In genomic region chr11:95184561-95184960, GRCm38 (mm10) we compare ENCODE assay signal across 27 mouse cellular contexts. TPM values are rescaled to one million over a fixed set of nuclear protein-coding genes. Genes with fewer than 3 reads are reported as not detected.
A peak's percentile ranks its signal among the peaks of the same experiment; 100 is the strongest.
DNase-seq lines count a peak whose midpoint lies in the region; ATAC-seq and TF ChIP-seq lines count a peak whose summit lies in the region.
"Had no signal": no experiment of that assay in that cellular context is flagged by ENCODE, and none has a peak within 500 bp of the region (broad histone marks: within the 10 kb centered on the region; RNA-seq: fewer than 3 reads in every experiment).

No protein-coding gene starts in this region.

- no peak for DNase-seq in hindbrain, postnatal 0 days (ENCODE audit: low spot score)
- peak; percentile 57 for DNase-seq in thymus, postnatal 25 days
- no peak for DNase-seq in urinary bladder, postnatal 14 days (ENCODE audit: low spot score)
- no peak for DNase-seq in adrenal gland, adult 2 months
- DNase-seq: adrenal gland, postnatal 25 days; cerebellum, adult 11 months; cerebellum, postnatal 14 days; heart, postnatal 4 days; kidney, postnatal 36 days; layer of hippocampus, adult 9-11 months; lung, adult 18-20 months; lung, postnatal 36 days; right cerebral cortex, adult 18-20 months had no signal

- H3K27me3 ChIP-seq in hindbrain, embryonic 16.5 days (replicated peaks; ENCODE audit: control insufficient read depth, insufficient read depth, low read length) = no peaks in the 10 kb centered on the region
- 0 out of 2 replicates have a peak, but pooled peaks cover 13% of the 10 kb centered on the region for H3K27me3 ChIP-seq in hindbrain, embryonic 13.5 days
- H3K27me3 ChIP-seq in hindbrain, postnatal 0 days (ENCODE audit: insufficient read depth, low read length) = no peaks in the 10 kb centered on the region
- 0 out of 2 replicates have a peak, but pooled peaks cover 4% of the 10 kb centered on the region for H3K27me3 ChIP-seq in limb, embryonic 13.5 days

- H3K4me3 ChIP-seq in hindbrain, embryonic 16.5 days (ENCODE audit: low read length) = no peak overlapping the region
- no peak overlapping the region for H3K4me3 ChIP-seq in hindbrain, embryonic 13.5 days
- H3K4me3 ChIP-seq in hindbrain, postnatal 0 days (ENCODE audit: low read length) = no peak overlapping the region
- no peak overlapping the region for H3K4me3 ChIP-seq in limb, embryonic 13.5 days
- H3K4me3 ChIP-seq: heart, embryonic 13.5 days; intestine, embryonic 15.5 days; left cerebral cortex, adult 2 months; neural tube, embryonic 13.5 days had no signal

- H3K4me1 ChIP-seq in hindbrain, embryonic 16.5 days (ENCODE audit: control insufficient read depth, insufficient read depth, low read depth, low read length) = no peaks in the 10 kb centered on the region
- peaks cover 34% of the 10 kb centered on the region for H3K4me1 ChIP-seq in hindbrain, embryonic 13.5 days (replicated peaks)
- H3K4me1 ChIP-seq in hindbrain, postnatal 0 days (ENCODE audit: insufficient read depth, low read length) = no peaks in the 10 kb centered on the region
- H3K4me1 ChIP-seq in limb, embryonic 13.5 days = peaks cover 56% of the 10 kb centered on the region

- no peak overlapping the region for H3K9ac ChIP-seq in hindbrain, embryonic 16.5 days (ENCODE audit: low read depth, low read length)
- H3K9ac ChIP-seq in hindbrain, embryonic 13.5 days = no peak overlapping the region
- H3K9ac ChIP-seq in hindbrain, postnatal 0 days (replicated peaks; ENCODE audit: low read length) = no peak overlapping the region
- no peak overlapping the region for H3K9ac ChIP-seq in limb, embryonic 13.5 days
- H3K9ac ChIP-seq: heart, embryonic 13.5 days; intestine, embryonic 15.5 days; neural tube, embryonic 13.5 days had no signal

- no peak overlapping the region for H3K4me2 ChIP-seq in hindbrain, embryonic 16.5 days (ENCODE audit: low read length)
- H3K4me2 ChIP-seq in hindbrain, embryonic 13.5 days = no peak overlapping the region
- H3K4me2 ChIP-seq in hindbrain, postnatal 0 days (ENCODE audit: low read depth, low read length) = no peak overlapping the region
- H3K4me2 ChIP-seq in limb, embryonic 13.5 days (replicated peaks) = no peak overlapping the region
- H3K4me2 ChIP-seq: heart, embryonic 13.5 days; intestine, embryonic 15.5 days; neural tube, embryonic 13.5 days had no signal

- ATAC-seq in hindbrain, embryonic 16.5 days = no peak
- ATAC-seq in hindbrain, embryonic 13.5 days (ENCODE audit: low FRiP score) = no peak
- ATAC-seq in hindbrain, postnatal 0 days = peak; percentile 40; the same call in 1 of the 2 replicates
- ATAC-seq in limb, embryonic 13.5 days (ENCODE audit: low FRiP score, low read depth) = no peak
- ATAC-seq: intestine, embryonic 15.5 days; Patski had no signal

- WGBS in hindbrain, embryonic 16.5 days = 38% methylated on average over 5 of the region's 5 CpGs
- WGBS in hindbrain, embryonic 13.5 days = 32% methylated on average over 5 of the region's 5 CpGs
- WGBS in hindbrain, postnatal 0 days = 45% methylated on average over 5 of the region's 5 CpGs
- 17% methylated on average over 5 of the region's 5 CpGs for WGBS in limb, embryonic 13.5 days

- 0 out of 2 replicates have a peak overlapping the region, but pooled peaks have one; percentile 12 for H3K27ac ChIP-seq in hindbrain, embryonic 16.5 days (ENCODE audit: low read depth, low read length)
- H3K27ac ChIP-seq in hindbrain, embryonic 13.5 days = no peak overlapping the region
- H3K27ac ChIP-seq in hindbrain, postnatal 0 days = no peak overlapping the region; the same call in 1 of the 2 replicates
- peak overlapping the region; percentile 70; the same call in 1 of the 2 replicates for H3K27ac ChIP-seq in limb, embryonic 13.5 days
- H3K27ac ChIP-seq: heart, embryonic 13.5 days; intestine, embryonic 15.5 days; left cerebral cortex, adult 2 months; neural tube, embryonic 13.5 days had no signal

- H3K36me3 ChIP-seq in hindbrain, embryonic 16.5 days (ENCODE audit: control insufficient read depth, insufficient read depth, low read length) = no peaks in the 10 kb centered on the region
- no peaks in the 10 kb centered on the region for H3K36me3 ChIP-seq in hindbrain, embryonic 13.5 days
- H3K36me3 ChIP-seq in hindbrain, postnatal 0 days (ENCODE audit: insufficient read depth, low read length) = no peaks in the 10 kb centered on the region
- no peaks in the 10 kb centered on the region for H3K36me3 ChIP-seq in limb, embryonic 13.5 days
- H3K36me3 ChIP-seq: heart, embryonic 13.5 days; intestine, embryonic 15.5 days; neural tube, embryonic 13.5 days had no signal

- no peaks in the 10 kb centered on the region for H3K9me3 ChIP-seq in hindbrain, embryonic 16.5 days (ENCODE audit: control insufficient read depth, low read length)
- no peaks in the 10 kb centered on the region for H3K9me3 ChIP-seq in hindbrain, embryonic 13.5 days
- H3K9me3 ChIP-seq in hindbrain, postnatal 0 days (ENCODE audit: low read length) = no peaks in the 10 kb centered on the region
- no peaks in the 10 kb centered on the region for H3K9me3 ChIP-seq in limb, embryonic 13.5 days
- H3K9me3 ChIP-seq: heart, embryonic 13.5 days; intestine, embryonic 15.5 days; neural tube, embryonic 13.5 days had no signal

- no peak for TF ChIP-seq CTCF in hindbrain, postnatal 0 days (IDR thresholded peaks at IDR 0.05; ENCODE audit: low read depth)

RNA-seq across cellular contexts. Expression of gene Dlx4, which starts 38.5 kb away (rescaled TPM):
- polyA plus RNA-seq in hindbrain, embryonic 16.5 days (2015; fragmentation: Nextera tagmentation; extraction: Ambion mirVana) = not detected in 2 replicates
- polyA plus RNA-seq in hindbrain, embryonic 13.5 days (2015; fragmentation: Nextera tagmentation; extraction: Ambion mirVana) = 0.17 TPM in 1 of 2 replicates, not detected in the other
- total RNA-seq in hindbrain, postnatal 0 days (2014; rRNA removed) = 0.52 and 0.68 TPM in 2 replicates
- polyA plus RNA-seq in hindbrain, postnatal 0 days (2015; fragmentation: Nextera tagmentation; extraction: Ambion mirVana) = 0.29 and 0.43 TPM in 2 replicates
- 2.2 and 2.7 TPM in 2 replicates for polyA plus RNA-seq in limb, embryonic 13.5 days (2015; fragmentation: Nextera tagmentation; extraction: Ambion mirVana)
- total RNA-seq in adrenal gland, adult 2 months (2021) = under 1 TPM in 1 of 2 experiments, not detected in 1; 0.21 TPM
- polyA plus RNA-seq in adrenal gland, adult 2 months (2012; rRNA removed) = 0.17 and 0.25 TPM in 2 replicates
- total RNA-seq: adrenal gland, postnatal 25 days; gastrocnemius, adult 8-10 months; granulocyte monocyte progenitor cell, adult 5-6 weeks; heart, postnatal 4 days; left cerebral cortex, adult 2 months; liver, adult 2 months; megakaryocyte-erythroid progenitor cell, adult 5-6 weeks had no signal
- polyA plus RNA-seq: frontal cortex, adult 2 months; kidney, embryonic 14.5 days; neural tube, embryonic 13.5 days had no signal

Comparison
In these comparisons a context has a peak if more than half of its experiments do, and no peak if none do; other contexts are left out.
1. H3K27ac ChIP-seq: peak in hindbrain, embryonic 16.5 days (single experiment) and limb, embryonic 13.5 days (single experiment); none in hindbrain, embryonic 13.5 days (single experiment) and hindbrain, postnatal 0 days (single experiment).